Mouse (Mus musculus) lung, adult 2 months (tissue): ENCODE data around the gene Cct4. TPM values are rescaled to one million over a fixed set of nuclear protein-coding genes. Genes with fewer than 3 reads are reported as not detected.

Source experiments
- DNase-seq: peaks from one replicate; pipeline ENCODE4 v3.0.0; 2022
- H3K4me1 ChIP-seq: fragments of 200-500 bp; 2 replicates; pipeline ENCODE4 v1.6.1; 2011; ENCODE audit warnings: low read length; ENCODE audit not compliant: control insufficient read depth, insufficient read depth
- H3K4me3 ChIP-seq: fragments of 200-500 bp; replicated peaks from 2 replicates; pipeline ENCODE3; 2011; ENCODE audit warnings: low read depth, mild to moderate bottlenecking, control low read depth, low read length; ENCODE audit errors: extremely low read depth
- CTCF ChIP-seq: fragments of 200-500 bp; IDR thresholded peaks from 2 replicates; pipeline ENCODE4 v1.5.1; 2011; ENCODE audit warnings: mild to moderate bottlenecking, low read length, control low read depth; ENCODE audit not compliant: insufficient read depth
- POLR2A ChIP-seq: fragments of 200-500 bp; IDR thresholded peaks from 2 replicates; pipeline ENCODE4 v1.6.1; 2011; ENCODE audit warnings: low read depth, mild to moderate bottlenecking, control low read depth, low read length, borderline replicate concordance; ENCODE audit errors: extremely low read depth
- WGBS: fragments of 180-500 bp; shearing (Covaris S2); methylation state at CpG from one replicate; pipeline ENCODE4 v1.1.7; 2018; 5-methylcytosine and 5-hydroxymethylcytosine counted together
- polyA plus RNA-seq: library from polyadenylated mRNA; depleted of rRNA; stranded (reverse); fragments of >200 nt; gene quantifications from 2 replicates; pipeline ENCODE4 v1.2.3, GENCODE M21; 2012

Cct4 gene
- polyA plus RNA-seq, 1 experiment: 123 TPM

DNA sequence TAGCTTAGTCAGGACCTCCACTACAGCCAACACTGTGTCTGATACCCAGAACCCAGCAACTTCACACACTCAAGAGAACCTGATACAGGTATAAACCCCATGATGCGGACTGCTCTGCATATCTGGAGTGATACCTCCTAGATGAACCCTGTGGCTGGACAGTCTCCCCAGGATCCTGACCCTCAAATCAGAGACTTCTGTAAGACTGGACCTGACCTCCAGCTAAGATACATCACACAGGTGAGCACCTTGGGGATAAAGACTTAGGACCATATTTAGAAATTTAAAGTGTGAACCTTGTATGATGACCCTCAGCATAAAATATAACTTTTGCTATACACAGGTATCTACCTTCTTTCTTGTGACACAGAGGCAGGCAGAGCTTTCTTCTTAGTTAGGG is 19.8 kb upstream of the Cct4 start:
- DNase-seq: no peak
- Histone ChIP-seq H3K4me3 (no peak overlapping the region), H3K4me1 (peaks cover 2% of the 10 kb centered on the region; the same call in 1 of the 2 replicates)
- no peak for TF ChIP-seq POLR2A
- TF ChIP-seq CTCF: no peak
- 100% methylated on average over 1 of the region's 1 CpGs for WGBS

DNA sequence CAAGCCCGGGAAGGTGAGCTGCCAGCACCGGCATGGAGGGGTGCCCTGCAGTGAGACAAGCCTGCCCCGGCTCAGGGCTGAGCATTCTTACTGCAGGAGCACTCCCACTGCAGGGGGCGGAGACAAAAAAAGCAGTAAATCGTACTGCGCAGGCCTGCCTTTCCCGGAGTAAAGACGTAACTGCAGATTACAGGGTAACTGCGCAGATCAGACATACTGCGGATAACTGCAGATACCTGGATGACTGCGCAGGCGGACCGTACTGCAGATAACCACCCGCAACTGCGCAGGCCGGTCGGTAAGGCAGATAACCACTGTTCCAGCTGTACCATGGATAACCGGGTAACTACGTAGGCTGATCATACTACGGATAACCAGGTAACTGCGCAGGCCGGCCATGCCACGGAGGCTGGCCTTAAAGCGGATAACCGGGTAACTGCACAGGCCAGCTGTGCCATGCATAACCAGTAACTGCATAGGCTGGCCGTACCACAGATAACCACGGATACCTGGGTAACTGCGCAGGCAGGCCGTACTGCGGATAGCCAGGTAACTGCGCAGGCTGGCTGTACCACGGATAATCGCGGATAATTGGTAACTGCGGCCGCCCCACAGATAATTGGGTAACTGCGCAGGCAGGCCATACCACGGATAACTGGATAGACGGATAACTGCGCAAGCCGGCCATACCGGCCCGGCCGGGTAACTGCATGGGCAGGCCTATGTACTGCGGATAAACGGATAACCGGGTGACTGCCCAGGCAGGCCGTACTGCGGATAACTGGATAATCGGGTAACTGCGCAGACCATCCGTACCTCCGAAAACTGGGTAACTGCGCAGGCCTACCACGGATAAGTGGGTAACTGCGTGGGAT is 18.2 kb upstream of the Cct4 start, which contains the start of gene Zrsr1:
Gene Zrsr1 (plus strand): TSS at position 171 of the 875 bp plus-strand sequence.
- 54% methylated on average over 56 of the region's 56 CpGs for WGBS
- peak; percentile 62 for DNase-seq
- Histone ChIP-seq H3K4me1 (peaks cover 3% of the 10 kb centered on the region; the same call in 1 of the 2 replicates), H3K4me3 (peak within 1 kb of the TSS; percentile 84)
- peak; percentile 94; the same call in 1 of the 2 replicates for TF ChIP-seq POLR2A
- TF ChIP-seq CTCF: no peak

DNA sequence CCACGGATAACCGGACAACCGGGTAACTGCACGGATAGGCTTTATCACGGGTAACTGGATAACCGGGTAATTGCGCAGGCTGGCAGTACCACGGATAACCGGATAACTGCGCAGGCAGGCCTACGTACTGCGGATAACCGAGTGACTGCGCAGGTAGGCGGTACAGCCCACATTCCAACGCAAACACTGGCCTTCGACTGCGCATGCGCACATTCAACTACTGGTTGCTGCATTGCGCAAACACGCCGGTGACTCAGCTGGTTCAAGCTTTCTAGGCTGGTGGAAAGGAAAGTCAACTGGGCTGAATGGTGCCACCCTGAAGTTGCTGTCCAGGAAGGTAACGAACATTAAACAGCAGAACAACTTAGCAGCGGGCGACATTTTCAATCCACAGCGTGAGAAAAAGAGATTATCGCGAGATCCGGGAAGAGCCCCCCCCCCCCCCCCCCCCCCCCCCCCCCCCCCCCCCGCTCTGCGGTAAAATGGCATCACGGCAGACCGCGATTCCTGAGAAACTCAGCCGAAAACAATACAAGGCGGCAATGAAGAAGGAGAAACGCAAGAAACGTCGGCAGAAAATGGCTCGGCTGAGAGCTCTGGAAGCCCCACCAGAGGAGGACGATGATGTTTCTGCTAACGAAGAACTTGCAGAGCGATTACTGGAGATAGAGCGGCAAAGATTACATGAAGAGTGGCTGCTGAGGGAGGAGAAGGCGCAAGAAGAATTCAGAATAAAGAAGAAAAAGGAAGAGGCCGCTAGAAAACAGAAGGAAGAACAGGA is 17.4 kb upstream of the Cct4 start:
- peak overlapping the region; percentile 84 for H3K4me3 ChIP-seq
- WGBS: 49% methylated on average over 44 of the region's 46 CpGs
- TF ChIP-seq CTCF: no peak
- peak; percentile 90; the same call in 1 of the 2 replicates for TF ChIP-seq POLR2A
- peak; percentile 82 for DNase-seq
- H3K4me1 ChIP-seq: peaks cover 3% of the 10 kb centered on the region; the same call in 1 of the 2 replicates

- WGBS: 49% methylated on average over 14 of the region's 14 CpGs
- H3K4me1 ChIP-seq: peaks cover 3% of the 10 kb centered on the region; the same call in 1 of the 2 replicates
- no peak for DNase-seq
- H3K4me3 ChIP-seq: peak overlapping the region; percentile 66
- no peak for TF ChIP-seq CTCF
- TF ChIP-seq POLR2A: no peak
Measured at GRCm38 (mm10) chr11:22973599-22973998, 16.7 kb upstream of the Cct4 start.

GRCm38 (mm10) chr11:22978215-22978614 is 12.1 kb upstream of the Cct4 start:
- Histone ChIP-seq H3K4me3 (no peak overlapping the region), H3K4me1 (peaks cover 6% of the 10 kb centered on the region; the same call in 1 of the 2 replicates)
- TF ChIP-seq POLR2A (no peak), CTCF (no peak)
- DNase-seq: no peak
- WGBS: 88% methylated on average over 3 of the region's 3 CpGs

- no peak overlapping the region for H3K4me3 ChIP-seq
- WGBS: 58% methylated on average over 1 of the region's 1 CpGs
- H3K4me1 ChIP-seq: peaks cover 6% of the 10 kb centered on the region; the same call in 1 of the 2 replicates
- TF ChIP-seq POLR2A: no peak
- TF ChIP-seq CTCF: no peak
- no peak for DNase-seq
Measured at GRCm38 (mm10) chr11:22978711-22979110, 11.6 kb upstream of the Cct4 start.

- DNase-seq: no peak
- WGBS: 63% methylated on average over 1 of the region's 1 CpGs
- peaks cover 6% of the 10 kb centered on the region; the same call in 1 of the 2 replicates for H3K4me1 ChIP-seq
- no peak overlapping the region for H3K4me3 ChIP-seq
- TF ChIP-seq POLR2A: no peak
- TF ChIP-seq CTCF: no peak
Measured at GRCm38 (mm10) chr11:22979221-22979620, 11.1 kb upstream of the Cct4 start.

GRCm38 (mm10) chr11:22981041-22981440 is 9.3 kb upstream of the Cct4 start:
- H3K4me3 ChIP-seq: no peak overlapping the region
- 31% methylated on average over 4 of the region's 4 CpGs for WGBS
- TF ChIP-seq CTCF (no peak), POLR2A (no peak)
- peaks cover 3% of the 10 kb centered on the region; the same call in 1 of the 2 replicates for H3K4me1 ChIP-seq
- no peak for DNase-seq

DNA sequence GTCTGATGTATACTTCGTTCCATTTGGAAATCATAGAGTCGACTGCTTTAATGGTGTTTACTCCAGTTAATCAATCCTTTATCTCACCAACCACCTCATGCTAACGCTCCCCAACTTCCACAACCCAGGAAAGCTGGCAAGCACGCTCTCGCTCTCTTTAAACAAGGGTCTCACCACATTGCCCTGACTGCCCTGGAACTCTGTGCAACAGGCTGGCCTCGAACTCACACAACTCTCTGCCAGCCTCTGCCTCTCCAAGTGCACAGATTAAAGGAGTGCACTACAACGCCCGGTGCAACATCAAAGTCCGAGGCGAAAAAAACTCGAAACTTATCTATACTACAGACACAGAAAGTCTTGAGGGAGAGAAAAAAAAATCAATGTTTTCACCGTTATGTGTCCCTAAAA is 8.8 kb upstream of the Cct4 start:
- H3K4me1 ChIP-seq: peaks cover 3% of the 10 kb centered on the region; the same call in 1 of the 2 replicates
- TF ChIP-seq POLR2A: no peak
- TF ChIP-seq CTCF: no peak
- 2% methylated on average over 12 of the region's 12 CpGs for WGBS
- DNase-seq: no peak
- H3K4me3 ChIP-seq: peak overlapping the region; percentile 93
